Mouse (Mus musculus) heart, embryonic 10.5 days (tissue): ENCODE measurements at regions not wholly inside any gene's neighbourhood (a gene's known extent, or its start where the extent isn't known, plus 50 kb on each side); places are given as distances from the start of the nearest gene placed in this dataset.
A peak's percentile ranks its signal among the peaks of the same experiment; 100 is the strongest.

Experiments used
- DNase-seq: peaks from one replicate; pipeline ENCODE4 v3.0.0-alpha.2; 2017; ENCODE audit warnings: low spot score
- H3K27ac ChIP-seq: fragments of 300-500 bp; sonication (generic); 2 replicates; pipeline ENCODE4 v1.5.1; 2016; ENCODE audit warnings: mild to moderate bottlenecking
- H3K27me3 ChIP-seq: fragments of 300-500 bp; sonication (generic); 2 replicates; pipeline ENCODE4 v1.6.1; 2016; ENCODE audit warnings: mild to moderate bottlenecking; ENCODE audit not compliant: poor library complexity, insufficient read depth, severe bottlenecking
- H3K36me3 ChIP-seq: fragments of 300-500 bp; sonication (generic); 2 replicates; pipeline ENCODE4 v1.6.1; 2016; ENCODE audit warnings: mild to moderate bottlenecking, moderate library complexity
- H3K4me1 ChIP-seq: fragments of 300-500 bp; sonication (generic); 2 replicates; pipeline ENCODE4 v1.6.1; 2016; ENCODE audit warnings: mild to moderate bottlenecking
- H3K4me3 ChIP-seq: fragments of 300-500 bp; sonication (generic); 2 replicates; pipeline ENCODE4 v1.5.1; 2016; ENCODE audit warnings: mild to moderate bottlenecking, moderate library complexity
- H3K9me3 ChIP-seq: fragments of 300-500 bp; sonication (generic); 2 replicates; pipeline ENCODE4 v1.6.1; 2016; ENCODE audit warnings: mild to moderate bottlenecking, moderate library complexity
- WGBS: fragments of 180-500 bp; shearing (Covaris S2); methylation state at CpG from one replicate; pipeline ENCODE4 v1.1.7; 2016; 5-methylcytosine and 5-hydroxymethylcytosine counted together

- Histone ChIP-seq H3K9me3 (no peaks in the 10 kb centered on the region), H3K4me1 (peaks cover 36% of the 10 kb centered on the region), H3K27ac (peak overlapping the region; percentile 67), H3K27me3 (no peaks in the 10 kb centered on the region), H3K4me3 (no peak overlapping the region; the same call in 1 of the 2 replicates), H3K36me3 (no peaks in the 10 kb centered on the region)
- 72% methylated on average over 20 of the region's 20 CpGs for WGBS
- no peak for DNase-seq
Observed at GRCm38 (mm10) chr10:118803922-118804557, 66.0 kb downstream of the Dyrk2 start.

GRCm38 (mm10) chr10:118804574-118804973 is 65.4 kb downstream of the Dyrk2 start:
- Histone ChIP-seq H3K27me3 (no peaks in the 10 kb centered on the region), H3K27ac (peak overlapping the region; percentile 67), H3K4me1 (peaks cover 36% of the 10 kb centered on the region), H3K4me3 (no peak overlapping the region), H3K9me3 (no peaks in the 10 kb centered on the region), H3K36me3 (no peaks in the 10 kb centered on the region)
- WGBS = 44% methylated on average over 5 of the region's 5 CpGs
- no peak for DNase-seq
